Mouse (Mus musculus) lung, adult 2 months (tissue): Measurements from ENCODE around the gene Il31ra. TPM values are rescaled to one million over a fixed set of nuclear protein-coding genes. Genes with fewer than 3 reads are reported as not detected.

Experiments used
- DNase-seq: peaks from one replicate; pipeline ENCODE4 v3.0.0; 2022
- H3K4me1 ChIP-seq: fragments of 200-500 bp; 2 replicates; pipeline ENCODE4 v1.6.1; 2011; ENCODE audit warnings: low read length; ENCODE audit not compliant: control insufficient read depth, insufficient read depth
- H3K4me3 ChIP-seq: fragments of 200-500 bp; replicated peaks from 2 replicates; pipeline ENCODE3; 2011; ENCODE audit warnings: low read depth, mild to moderate bottlenecking, control low read depth, low read length; ENCODE audit errors: extremely low read depth
- CTCF ChIP-seq: fragments of 200-500 bp; IDR thresholded peaks from 2 replicates; pipeline ENCODE4 v1.5.1; 2011; ENCODE audit warnings: mild to moderate bottlenecking, low read length, control low read depth; ENCODE audit not compliant: insufficient read depth
- POLR2A ChIP-seq: fragments of 200-500 bp; IDR thresholded peaks from 2 replicates; pipeline ENCODE4 v1.6.1; 2011; ENCODE audit warnings: low read depth, mild to moderate bottlenecking, control low read depth, low read length, borderline replicate concordance; ENCODE audit errors: extremely low read depth
- WGBS: fragments of 180-500 bp; shearing (Covaris S2); methylation state at CpG from one replicate; pipeline ENCODE4 v1.1.7; 2018; 5-methylcytosine and 5-hydroxymethylcytosine counted together
- polyA plus RNA-seq: library from polyadenylated mRNA; depleted of rRNA; stranded (reverse); fragments of >200 nt; gene quantifications from 2 replicates; pipeline ENCODE4 v1.2.3, GENCODE M21; 2012

Gene Il31ra
- polyA plus RNA-seq, 1 experiment = 0.14 TPM

DNA sequence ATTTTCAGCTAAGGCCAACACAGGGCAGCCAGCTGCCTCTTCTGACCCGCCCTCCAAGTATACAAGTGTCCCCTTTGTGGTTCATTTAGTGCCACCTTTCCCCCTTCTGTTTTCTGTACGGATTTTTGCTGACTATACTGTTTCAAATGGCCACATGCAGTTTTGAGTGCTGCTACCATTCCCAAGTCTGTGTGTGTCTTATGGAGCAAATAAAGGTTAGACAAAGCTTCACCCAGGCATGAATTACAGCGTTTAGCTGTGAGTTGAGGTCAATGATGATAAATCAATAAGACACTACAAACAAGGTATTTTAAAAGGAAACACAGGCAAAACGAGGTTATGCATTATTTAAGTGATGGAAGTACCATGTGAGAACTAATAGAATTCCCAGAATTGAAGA is 24.6 kb downstream of the Il31ra start:
- Histone ChIP-seq H3K4me3 (no peak overlapping the region), H3K4me1 (no peaks in the 10 kb centered on the region)
- DNase-seq = no peak
- WGBS = 56% methylated on average over 4 of the region's 4 CpGs
- no peak for TF ChIP-seq POLR2A
- TF ChIP-seq CTCF = no peak

DNA sequence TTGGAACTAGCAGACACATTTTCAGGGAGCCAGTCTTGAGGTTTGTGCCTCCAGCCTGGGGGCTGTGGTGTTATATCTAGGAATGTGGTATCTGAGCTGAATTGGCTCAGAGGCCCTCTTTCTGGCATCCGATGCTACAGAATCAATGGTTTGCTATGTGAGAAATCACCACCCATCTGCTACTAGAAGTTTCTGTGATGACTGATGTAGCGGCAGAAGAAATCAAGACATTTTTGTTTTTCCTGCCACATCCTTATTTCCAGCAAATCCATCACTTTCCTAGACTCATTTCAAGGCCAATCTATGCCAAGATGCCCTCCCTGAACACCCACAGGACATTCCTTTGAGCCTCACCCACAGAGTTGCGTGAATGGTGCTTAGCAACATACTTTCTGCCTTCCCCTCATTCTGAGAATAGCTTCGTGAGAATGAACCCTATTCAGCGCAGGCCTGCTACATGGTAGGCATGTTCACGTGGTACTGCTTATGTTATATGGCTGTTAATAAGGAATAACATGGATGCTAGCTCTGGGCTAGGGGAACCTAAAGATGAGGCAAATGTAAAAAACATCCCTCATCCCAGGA is 33.5 kb downstream of the Il31ra start:
- 79% methylated on average over 6 of the region's 6 CpGs for WGBS
- no peak overlapping the region for H3K4me3 ChIP-seq
- no peak for DNase-seq
- TF ChIP-seq CTCF = no peak
- TF ChIP-seq POLR2A = no peak
- no peaks in the 10 kb centered on the region for H3K4me1 ChIP-seq

DNA sequence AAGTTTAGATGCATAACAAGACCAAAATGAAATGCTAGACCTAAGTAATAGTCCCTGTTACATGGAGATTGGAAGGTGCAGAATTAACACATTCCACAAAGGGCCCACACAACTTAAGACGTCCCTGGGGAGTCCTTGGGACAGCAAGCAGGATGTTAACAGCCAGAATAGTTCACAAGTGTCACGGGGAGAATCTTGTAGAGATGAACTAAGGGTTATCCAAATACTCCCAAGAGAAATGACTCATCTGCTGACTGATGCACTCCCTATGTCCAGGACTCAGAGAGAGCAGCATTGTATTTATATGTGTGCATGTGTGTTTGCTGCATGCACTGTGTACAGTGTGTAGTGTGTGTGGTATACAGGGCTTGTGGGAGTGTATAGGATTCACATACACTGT is 37.7 kb downstream of the Il31ra start:
- 41% methylated on average over 2 of the region's 2 CpGs for WGBS
- TF ChIP-seq CTCF (no peak), POLR2A (no peak)

DNA sequence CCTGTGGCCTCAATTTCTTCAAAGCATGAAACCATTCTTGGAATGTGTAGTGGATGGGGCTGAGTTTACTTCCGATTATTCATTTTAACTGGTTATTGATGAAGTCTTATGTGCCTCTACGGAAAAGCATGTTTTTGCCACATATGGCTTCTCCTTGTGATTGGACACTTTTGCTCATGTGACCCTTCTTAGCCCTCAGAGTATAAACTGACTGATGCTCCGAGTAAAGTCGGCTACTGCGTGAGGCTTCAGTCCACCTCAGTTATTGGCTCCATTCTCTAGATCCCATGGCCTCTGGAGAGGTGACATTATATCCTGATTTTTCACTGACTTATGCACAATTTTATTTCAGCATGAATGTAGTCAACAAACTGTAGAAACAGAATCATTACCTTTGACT is 40.9 kb downstream of the Il31ra start:
- Histone ChIP-seq H3K4me1 (no peaks in the 10 kb centered on the region), H3K4me3 (no peak overlapping the region)
- DNase-seq = no peak
- no peak for TF ChIP-seq CTCF
- TF ChIP-seq POLR2A = no peak
- 91% methylated on average over 5 of the region's 5 CpGs for WGBS

More for the DNA sequence above, 37.7 kb downstream of the Il31ra start:
- Histone ChIP-seq H3K4me3 (no peak overlapping the region), H3K4me1 (no peaks in the 10 kb centered on the region)
- DNase-seq = no peak

DNA sequence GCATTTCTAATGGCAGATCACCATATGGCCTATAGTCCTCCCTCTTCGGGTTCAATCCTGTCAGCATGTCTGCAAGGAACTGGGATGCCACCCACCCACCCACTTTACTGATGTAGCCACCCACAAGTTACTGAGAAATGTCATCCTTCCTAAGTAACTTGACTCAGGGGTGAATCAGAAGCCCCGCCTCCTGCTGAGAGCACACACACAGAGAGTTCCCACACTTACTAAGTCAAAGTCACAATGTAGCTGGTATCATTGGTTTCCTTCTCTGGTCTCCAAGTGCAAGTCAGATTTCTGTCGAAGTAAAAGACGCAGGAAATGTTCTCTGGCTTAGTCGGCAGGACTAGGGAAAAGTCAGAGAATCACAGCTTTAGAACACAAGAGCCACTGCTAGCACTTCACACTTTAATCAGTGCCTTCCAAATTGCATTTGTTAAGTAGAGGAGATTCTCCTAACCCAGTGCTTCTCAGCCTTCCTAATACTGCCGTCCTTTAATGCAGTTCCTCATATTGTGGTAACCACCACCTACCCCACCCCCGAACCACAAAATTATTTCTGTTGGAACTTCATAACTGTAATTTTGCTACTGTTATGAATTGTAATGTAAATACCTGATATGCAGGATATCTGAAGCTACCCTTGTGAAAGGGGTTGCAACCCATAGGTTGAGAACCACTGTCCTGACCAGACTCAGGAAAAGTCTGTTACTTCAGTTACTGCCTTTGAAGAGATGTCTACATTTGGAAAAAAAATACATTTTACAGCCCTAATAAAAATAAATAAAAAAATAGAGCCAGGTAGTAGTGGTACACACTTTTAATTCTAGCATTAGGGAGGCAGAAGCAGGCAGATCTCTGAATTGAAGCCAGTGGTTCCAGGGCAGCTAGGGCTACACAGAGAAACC is 42.3 kb downstream of the Il31ra start:
- H3K4me3 ChIP-seq = no peak overlapping the region
- TF ChIP-seq POLR2A (no peak), CTCF (no peak)
- no peaks in the 10 kb centered on the region for H3K4me1 ChIP-seq
- WGBS = 65% methylated on average over 7 of the region's 7 CpGs
- no peak for DNase-seq

DNA sequence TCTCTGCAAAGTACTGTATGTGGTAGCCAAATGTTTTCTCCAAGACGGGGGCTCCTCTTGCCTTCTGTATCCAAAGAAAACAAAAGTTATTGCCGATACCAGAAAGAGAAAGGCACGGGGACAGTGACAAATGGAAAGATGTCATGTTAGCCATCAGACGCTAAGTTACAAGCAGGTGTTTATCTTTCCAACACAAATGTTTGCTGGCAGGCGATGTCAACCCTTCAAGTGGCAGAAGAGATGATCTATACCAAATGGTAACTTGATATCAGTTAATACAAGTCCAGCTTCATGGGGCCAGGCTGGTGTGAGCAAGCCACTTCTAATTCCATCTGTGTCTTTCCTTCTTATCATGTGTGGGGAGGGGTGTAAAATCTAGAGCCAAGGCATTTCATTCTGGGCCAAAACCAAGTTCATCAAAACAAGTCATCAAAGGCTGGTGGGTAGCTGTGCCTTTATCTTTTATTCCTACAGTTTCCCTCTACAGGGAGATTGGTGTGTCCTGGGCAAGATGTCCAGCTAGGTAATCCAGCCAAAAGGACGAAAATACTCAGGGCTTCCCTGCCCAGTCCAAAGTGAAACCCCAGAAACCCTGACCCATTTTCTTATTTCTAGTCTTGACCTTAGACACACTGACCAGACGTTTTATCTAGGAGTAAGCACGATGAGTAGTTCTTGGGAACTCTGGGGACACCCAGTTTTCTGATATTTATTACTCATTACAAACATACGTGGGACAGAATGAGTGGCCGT is 52.8 kb downstream of the Il31ra start:
- H3K4me1 ChIP-seq = no peaks in the 10 kb centered on the region
- H3K4me3 ChIP-seq = no peak overlapping the region
- TF ChIP-seq CTCF (no peak), POLR2A (no peak)
- 51% methylated on average over 10 of the region's 10 CpGs for WGBS
- DNase-seq = no peak

DNA sequence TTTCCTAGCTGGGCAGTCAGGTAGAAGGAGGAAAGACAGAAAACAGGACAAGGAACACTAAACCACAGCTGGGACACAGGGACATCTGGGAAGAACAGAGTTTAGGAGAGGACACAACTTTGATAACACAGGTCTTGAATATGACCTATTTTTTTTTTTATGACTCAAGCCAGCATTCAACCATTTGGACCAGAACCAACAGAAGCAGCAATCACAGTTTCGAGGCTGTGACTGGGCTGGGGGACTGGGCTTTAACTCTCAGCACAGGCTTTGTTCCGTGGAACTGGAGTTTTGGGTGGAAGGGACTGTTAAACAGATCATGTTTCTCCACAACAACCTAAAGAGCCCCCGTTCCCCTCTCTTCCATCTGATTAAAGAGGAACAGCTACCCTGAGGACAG is 53.5 kb downstream of the Il31ra start:
- no peaks in the 10 kb centered on the region for H3K4me1 ChIP-seq
- no peak for TF ChIP-seq POLR2A
- no peak for TF ChIP-seq CTCF
- H3K4me3 ChIP-seq = no peak overlapping the region
- DNase-seq = no peak
- WGBS = 56% methylated on average over 3 of the region's 3 CpGs

DNA sequence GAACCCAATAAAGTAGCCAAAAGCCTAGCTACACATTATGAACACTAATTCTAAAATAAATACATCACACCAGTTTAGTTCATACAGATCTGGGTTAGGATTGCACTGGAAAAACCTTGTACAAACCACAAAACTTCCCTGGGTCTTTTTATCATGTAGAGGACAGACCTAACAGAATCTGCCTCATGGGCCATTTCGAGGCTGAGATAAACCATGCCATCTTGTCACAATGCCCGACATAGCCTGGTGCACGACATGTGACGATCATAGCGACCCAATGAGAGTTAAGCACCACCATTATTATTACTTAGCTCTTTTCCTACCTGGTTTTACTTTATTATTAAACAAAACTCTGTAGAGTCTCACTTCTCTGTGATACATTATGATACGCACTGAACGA is 57.1 kb downstream of the Il31ra start:
- TF ChIP-seq CTCF (no peak), POLR2A (no peak)
- WGBS = 94% methylated on average over 7 of the region's 7 CpGs

DNA sequence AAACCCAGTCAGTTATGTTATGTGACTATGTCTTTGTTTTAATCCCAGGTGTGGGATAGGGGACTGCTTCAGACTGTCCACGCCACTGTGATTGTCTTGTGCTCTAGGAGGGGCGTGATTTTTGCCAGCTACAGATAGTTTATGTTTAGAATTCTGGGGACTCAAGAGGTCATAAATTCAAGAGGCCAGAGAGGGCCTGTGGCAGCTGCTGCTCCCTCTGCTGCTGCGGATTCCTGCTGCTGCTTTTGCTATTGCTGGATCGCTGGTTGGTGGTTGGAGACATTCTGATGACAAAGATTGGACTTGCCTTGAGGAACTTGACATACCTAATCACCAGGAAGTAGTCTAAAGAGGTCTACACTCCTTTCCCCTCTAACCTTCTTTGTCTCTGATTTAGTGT is 57.5 kb downstream of the Il31ra start:
- no peak for TF ChIP-seq CTCF
- TF ChIP-seq POLR2A = no peak
- no peak for DNase-seq
- Histone ChIP-seq H3K4me1 (no peaks in the 10 kb centered on the region), H3K4me3 (no peak overlapping the region)
- 63% methylated on average over 4 of the region's 4 CpGs for WGBS

More for the DNA sequence above, 57.1 kb downstream of the Il31ra start:
- no peak overlapping the region for H3K4me3 ChIP-seq
- no peak for DNase-seq
- H3K4me1 ChIP-seq = no peaks in the 10 kb centered on the region
